Mouse (Mus musculus): ENCODE measurements at regions not wholly inside any gene's neighbourhood (a gene's known extent, or its start where the extent isn't known, plus 50 kb on each side); places are given as distances from the start of the nearest gene placed in this dataset.

- no peak for DNase-seq (ENCODE audit: inconsistent ontology term)
Measured at GRCm38 (mm10) chr4:140463296-140463695, 202.5 kb downstream of the Arhgef10l start.

- no peak for DNase-seq (ENCODE audit: inconsistent ontology term)
Measured at GRCm38 (mm10) chr4:140461317-140461716, 204.5 kb downstream of the Arhgef10l start.

GRCm38 (mm10) chr4:140449062-140449461 is 202.5 kb upstream of the Igsf21 start:
- DNase-seq (ENCODE audit: inconsistent ontology term), result no peak

GRCm38 (mm10) chr4:140446455-140446854 is 199.9 kb upstream of the Igsf21 start:
- no peak for DNase-seq (ENCODE audit: inconsistent ontology term)

GRCm38 (mm10) chr4:140445931-140446330 is 199.3 kb upstream of the Igsf21 start:
- DNase-seq (ENCODE audit: inconsistent ontology term), result no peak

- no peak for DNase-seq (ENCODE audit: inconsistent ontology term)
Measured at GRCm38 (mm10) chr4:140443221-140443620, 196.6 kb upstream of the Igsf21 start.

GRCm38 (mm10) chr4:140441805-140442204 is 195.2 kb upstream of the Igsf21 start:
- no peak for DNase-seq (ENCODE audit: inconsistent ontology term)

GRCm38 (mm10) chr4:140439856-140440255 is 193.3 kb upstream of the Igsf21 start:
- DNase-seq (ENCODE audit: inconsistent ontology term), result peak; percentile 53

GRCm38 (mm10) chr4:140436030-140436429 is 189.4 kb upstream of the Igsf21 start:
- DNase-seq (ENCODE audit: inconsistent ontology term), result no peak

- DNase-seq (ENCODE audit: inconsistent ontology term), result peak; percentile 3
Measured at GRCm38 (mm10) chr4:140433744-140434542, 187.4 kb upstream of the Igsf21 start.

- DNase-seq (ENCODE audit: inconsistent ontology term), result no peak
Measured at GRCm38 (mm10) chr4:140432101-140432500, 185.5 kb upstream of the Igsf21 start.

- no peak for DNase-seq (ENCODE audit: inconsistent ontology term)
Measured at GRCm38 (mm10) chr4:140427039-140427438, 180.5 kb upstream of the Igsf21 start.

- no peak for DNase-seq (ENCODE audit: inconsistent ontology term)
Measured at GRCm38 (mm10) chr4:140423791-140424190, 177.2 kb upstream of the Igsf21 start.

- DNase-seq (ENCODE audit: inconsistent ontology term), result no peak
Measured at GRCm38 (mm10) chr4:140421926-140422585, 175.5 kb upstream of the Igsf21 start.

GRCm38 (mm10) chr4:140419720-140420412 is 173.3 kb upstream of the Igsf21 start:
- DNase-seq (ENCODE audit: inconsistent ontology term), result no peak

GRCm38 (mm10) chr4:140412312-140412930 is 165.8 kb upstream of the Igsf21 start:
- DNase-seq (ENCODE audit: inconsistent ontology term), result peak; percentile 34

GRCm38 (mm10) chr4:140408446-140408845 is 161.9 kb upstream of the Igsf21 start:
- DNase-seq (ENCODE audit: inconsistent ontology term), result no peak

- DNase-seq (ENCODE audit: inconsistent ontology term), result no peak
Measured at GRCm38 (mm10) chr4:140406913-140407312, 160.3 kb upstream of the Igsf21 start.

GRCm38 (mm10) chr4:140405993-140406881 is 159.7 kb upstream of the Igsf21 start:
- peak; percentile 14 for DNase-seq (ENCODE audit: inconsistent ontology term)

GRCm38 (mm10) chr4:140405427-140405826 is 158.8 kb upstream of the Igsf21 start:
- no peak for DNase-seq (ENCODE audit: inconsistent ontology term)

- DNase-seq (ENCODE audit: inconsistent ontology term), result no peak
Measured at GRCm38 (mm10) chr4:140403128-140403527, 156.5 kb upstream of the Igsf21 start.
